Mouse (Mus musculus): ENCODE data around the gene Slc26a6. TPM values are rescaled to one million over a fixed set of nuclear protein-coding genes. Genes with fewer than 3 reads are reported as not detected.

Slc26a6 gene
- polyA plus RNA-seq, 1 experiment: 19.0 TPM

- no peak for TF ChIP-seq CTCF (IDR thresholded peaks at IDR 0.05; ENCODE audit: low read depth, low read length)
- no peak for TF ChIP-seq POLR2A (IDR thresholded peaks at IDR 0.05; ENCODE audit: borderline replicate concordance, low read depth, low read length)
- no peak overlapping the region for H3K27ac ChIP-seq (ENCODE audit: insufficient read depth, low read depth, low read length)
- peaks cover 11% of the 10 kb centered on the region for H3K4me1 ChIP-seq (ENCODE audit: control insufficient read depth, insufficient read depth, low read length)
- H3K4me3 ChIP-seq (ENCODE audit: insufficient read depth, low read length): peak overlapping the region; percentile 65
Measured at GRCm38 (mm10) chr9:108832390-108833108, 20.5 kb upstream of the Slc26a6 start.

- Histone ChIP-seq H3K4me3 (ENCODE audit: insufficient read depth, low read length) (no peak overlapping the region), H3K27ac (ENCODE audit: insufficient read depth, low read depth, low read length) (no peak overlapping the region), H3K4me1 (ENCODE audit: control insufficient read depth, insufficient read depth, low read length) (peaks cover 8% of the 10 kb centered on the region)
- no peak for TF ChIP-seq POLR2A (IDR thresholded peaks at IDR 0.05; ENCODE audit: borderline replicate concordance, low read depth, low read length)
- TF ChIP-seq CTCF (IDR thresholded peaks at IDR 0.05; ENCODE audit: low read depth, low read length): no peak
Measured at GRCm38 (mm10) chr9:108842989-108843388, 10.1 kb upstream of the Slc26a6 start.

GRCm38 (mm10) chr9:108845390-108845789, 7.7 kb upstream of the Slc26a6 start:
- Histone ChIP-seq H3K4me1 (ENCODE audit: control insufficient read depth, insufficient read depth, low read length) (peaks cover 14% of the 10 kb centered on the region), H3K4me3 (ENCODE audit: insufficient read depth, low read length) (no peak overlapping the region), H3K27ac (ENCODE audit: insufficient read depth, low read depth, low read length) (no peak overlapping the region)
- TF ChIP-seq POLR2A (IDR thresholded peaks at IDR 0.05; ENCODE audit: borderline replicate concordance, low read depth, low read length) (no peak), CTCF (IDR thresholded peaks at IDR 0.05; ENCODE audit: low read depth, low read length) (no peak)

- TF ChIP-seq CTCF (IDR thresholded peaks at IDR 0.05; ENCODE audit: low read depth, low read length) (no peak), POLR2A (IDR thresholded peaks at IDR 0.05; ENCODE audit: borderline replicate concordance, low read depth, low read length) (no peak)
- H3K27ac ChIP-seq (ENCODE audit: insufficient read depth, low read depth, low read length): no peak overlapping the region
- peaks cover 24% of the 10 kb centered on the region for H3K4me1 ChIP-seq (ENCODE audit: control insufficient read depth, insufficient read depth, low read length)
- no peak overlapping the region for H3K4me3 ChIP-seq (ENCODE audit: insufficient read depth, low read length)
Measured at GRCm38 (mm10) chr9:108847374-108847773, 5.7 kb upstream of the Slc26a6 start.

- Histone ChIP-seq H3K4me1 (ENCODE audit: control insufficient read depth, insufficient read depth, low read length) (peaks cover 29% of the 10 kb centered on the region), H3K27ac (ENCODE audit: insufficient read depth, low read depth, low read length) (no peak overlapping the region), H3K4me3 (ENCODE audit: insufficient read depth, low read length) (no peak overlapping the region)
- no peak for TF ChIP-seq POLR2A (IDR thresholded peaks at IDR 0.05; ENCODE audit: borderline replicate concordance, low read depth, low read length)
- no peak for TF ChIP-seq CTCF (IDR thresholded peaks at IDR 0.05; ENCODE audit: low read depth, low read length)
Measured at GRCm38 (mm10) chr9:108848419-108848818, 4.7 kb upstream of the Slc26a6 start.

- Histone ChIP-seq H3K27ac (ENCODE audit: insufficient read depth, low read depth, low read length) (peak overlapping the region; percentile 97), H3K4me1 (ENCODE audit: control insufficient read depth, insufficient read depth, low read length) (peaks cover 22% of the 10 kb centered on the region), H3K4me3 (ENCODE audit: insufficient read depth, low read length) (peak overlapping the region; percentile 64)
- no peak for TF ChIP-seq POLR2A (IDR thresholded peaks at IDR 0.05; ENCODE audit: borderline replicate concordance, low read depth, low read length)
- no peak for TF ChIP-seq CTCF (IDR thresholded peaks at IDR 0.05; ENCODE audit: low read depth, low read length)
Measured at GRCm38 (mm10) chr9:108853635-108854240, 655 bp downstream of the Slc26a6 start.

GRCm38 (mm10) chr9:108854241-108854696, 1.2 kb downstream of the Slc26a6 start:
- TF ChIP-seq CTCF (IDR thresholded peaks at IDR 0.05; ENCODE audit: low read depth, low read length): no peak
- TF ChIP-seq POLR2A (IDR thresholded peaks at IDR 0.05; ENCODE audit: borderline replicate concordance, low read depth, low read length): no peak
- H3K4me3 ChIP-seq (ENCODE audit: insufficient read depth, low read length): peak overlapping the region; percentile 63
- peaks cover 22% of the 10 kb centered on the region for H3K4me1 ChIP-seq (ENCODE audit: control insufficient read depth, insufficient read depth, low read length)
- peak overlapping the region; percentile 62 for H3K27ac ChIP-seq (ENCODE audit: insufficient read depth, low read depth, low read length)

- Histone ChIP-seq H3K4me3 (ENCODE audit: insufficient read depth, low read length) (no peak overlapping the region), H3K27ac (ENCODE audit: insufficient read depth, low read depth, low read length) (no peak overlapping the region), H3K4me1 (ENCODE audit: control insufficient read depth, insufficient read depth, low read length) (peaks cover 19% of the 10 kb centered on the region)
- TF ChIP-seq CTCF (IDR thresholded peaks at IDR 0.05; ENCODE audit: low read depth, low read length) (no peak), POLR2A (IDR thresholded peaks at IDR 0.05; ENCODE audit: borderline replicate concordance, low read depth, low read length) (no peak)
Measured at GRCm38 (mm10) chr9:108855335-108855734, 2.3 kb downstream of the Slc26a6 start.

- Histone ChIP-seq H3K4me3 (ENCODE audit: insufficient read depth, low read length) (no peak overlapping the region), H3K27ac (ENCODE audit: insufficient read depth, low read depth, low read length) (no peak overlapping the region), H3K4me1 (ENCODE audit: control insufficient read depth, insufficient read depth, low read length) (peaks cover 2% of the 10 kb centered on the region; the same call in 1 of the 2 replicates)
- TF ChIP-seq CTCF (IDR thresholded peaks at IDR 0.05; ENCODE audit: low read depth, low read length) (no peak), POLR2A (IDR thresholded peaks at IDR 0.05; ENCODE audit: borderline replicate concordance, low read depth, low read length) (no peak)
Measured at GRCm38 (mm10) chr9:108858792-108859527, 5.9 kb downstream of the Slc26a6 start.
